Mouse (Mus musculus): Measurements from ENCODE around the gene Shc1. TPM values are rescaled to one million over a fixed set of nuclear protein-coding genes. Genes with fewer than 3 reads are reported as not detected.

Shc1 gene
- total RNA-seq, 1 experiment from 2014 or later: 50.8 TPM

DNA sequence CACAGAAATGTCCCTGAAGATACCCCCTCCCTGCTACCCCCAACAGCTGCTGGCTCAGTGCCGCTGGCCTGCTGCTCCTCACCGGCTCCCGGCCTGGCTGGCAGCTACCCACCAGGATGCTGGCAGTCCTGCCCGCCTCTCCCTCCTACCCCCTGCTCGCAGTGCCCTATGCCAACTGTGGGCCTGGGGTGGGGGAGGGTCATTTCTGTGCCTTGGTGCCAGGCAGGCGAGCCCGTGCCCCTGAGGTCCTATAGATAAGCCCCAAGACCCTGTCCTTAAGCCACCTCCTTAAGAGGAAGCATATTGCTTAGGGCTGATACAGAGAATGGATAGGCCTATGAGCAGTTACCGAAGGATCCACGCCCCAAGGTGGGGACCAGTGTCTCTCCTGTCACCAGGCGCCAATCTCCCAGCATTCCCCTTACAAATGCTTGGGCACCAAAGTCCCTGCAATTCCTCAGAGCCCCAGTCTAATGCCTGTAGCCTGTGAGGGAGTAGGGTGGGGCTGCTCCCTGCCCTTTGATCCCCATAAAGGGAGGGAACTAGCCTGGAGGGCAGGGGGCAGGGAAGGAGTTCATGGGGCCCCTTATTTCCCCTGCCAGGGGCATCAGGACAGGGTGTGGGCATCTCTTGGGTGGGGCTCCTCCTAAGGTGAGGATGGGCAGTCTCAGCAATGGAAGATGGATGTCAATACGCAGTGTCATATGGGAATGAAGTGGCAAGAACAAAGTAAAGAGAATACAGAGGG is 29.9 kb upstream of the Shc1 start:
- ATAC-seq (replicated peaks in 1 of 2; ENCODE audit: insufficient read depth in 1 of 2, low FRiP score in 2 of 2, low TSS enrichment in 1 of 2, low read depth in 1 of 2, poor library complexity in 2 of 2, severe bottlenecking in 2 of 2): no peak

DNA sequence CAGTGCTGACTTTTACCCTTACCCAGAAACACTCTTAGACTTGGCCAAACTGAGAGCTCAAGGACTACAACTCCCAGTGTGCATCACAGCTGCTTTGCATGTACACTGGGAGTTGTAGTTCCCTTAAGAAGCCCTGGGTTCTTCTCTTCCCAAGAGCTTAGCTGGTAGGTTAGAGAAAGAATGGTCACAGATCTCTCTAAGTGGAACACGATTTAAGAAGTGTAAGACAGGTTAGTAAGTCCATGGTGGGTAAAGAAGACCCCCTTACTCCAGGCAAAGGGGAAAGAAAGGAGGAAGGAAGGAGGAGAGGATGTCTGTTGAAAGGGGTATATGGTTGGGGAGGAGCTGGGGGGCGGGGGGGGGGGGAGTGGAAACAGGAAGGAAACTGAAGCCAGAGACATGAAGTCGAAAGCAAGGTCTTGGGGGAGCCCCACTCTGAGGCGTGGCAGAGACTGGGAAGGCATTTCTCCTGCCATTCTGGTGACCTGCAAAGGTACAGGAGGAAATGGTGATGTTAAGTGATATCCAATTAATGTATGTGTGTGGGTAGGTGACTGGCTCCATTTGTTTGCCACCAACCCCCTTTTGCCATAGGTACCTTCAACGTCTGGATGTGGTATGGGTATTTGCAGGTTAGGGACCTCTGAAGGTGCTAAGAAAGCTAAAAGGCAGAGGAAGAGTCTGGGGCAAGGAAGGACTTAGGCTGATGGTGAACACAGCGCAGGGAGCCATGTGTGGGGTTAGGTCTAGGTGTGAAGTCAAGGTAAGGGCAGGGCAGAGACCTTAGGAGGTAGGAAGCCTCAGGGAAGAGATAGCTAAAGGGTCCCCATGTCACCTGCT is 29.1 kb upstream of the Shc1 start:
- ATAC-seq (replicated peaks in 1 of 2; ENCODE audit: insufficient read depth in 1 of 2, low FRiP score in 2 of 2, low TSS enrichment in 1 of 2, low read depth in 1 of 2, poor library complexity in 2 of 2, severe bottlenecking in 2 of 2): 0 out of 4 replicates have a peak, but pooled peaks have one; percentile 17 to 20

DNA sequence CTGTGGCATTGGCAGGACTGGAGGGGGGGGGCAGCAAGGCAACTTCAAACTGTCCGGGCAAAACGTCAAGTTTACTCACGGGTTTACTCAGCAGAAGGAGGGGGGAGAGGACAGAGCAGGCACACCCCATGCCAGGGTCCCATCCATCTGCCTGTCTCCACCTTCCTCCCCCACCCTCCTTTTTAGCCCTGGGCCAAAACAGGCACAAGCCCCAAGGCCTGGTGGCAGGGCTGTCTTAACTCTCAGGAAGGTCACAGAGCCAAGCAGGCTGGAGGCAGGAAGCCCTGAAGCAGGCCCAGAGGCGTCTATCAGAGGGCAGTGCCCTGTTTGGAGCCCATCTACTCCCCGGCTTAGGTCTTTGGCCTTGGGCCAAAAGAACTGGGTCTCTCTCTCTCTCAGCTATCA is 28.1 kb upstream of the Shc1 start:
- ATAC-seq (replicated peaks in 1 of 2; ENCODE audit: insufficient read depth in 1 of 2, low FRiP score in 2 of 2, low TSS enrichment in 1 of 2, low read depth in 1 of 2, poor library complexity in 2 of 2, severe bottlenecking in 2 of 2): no peak

DNA sequence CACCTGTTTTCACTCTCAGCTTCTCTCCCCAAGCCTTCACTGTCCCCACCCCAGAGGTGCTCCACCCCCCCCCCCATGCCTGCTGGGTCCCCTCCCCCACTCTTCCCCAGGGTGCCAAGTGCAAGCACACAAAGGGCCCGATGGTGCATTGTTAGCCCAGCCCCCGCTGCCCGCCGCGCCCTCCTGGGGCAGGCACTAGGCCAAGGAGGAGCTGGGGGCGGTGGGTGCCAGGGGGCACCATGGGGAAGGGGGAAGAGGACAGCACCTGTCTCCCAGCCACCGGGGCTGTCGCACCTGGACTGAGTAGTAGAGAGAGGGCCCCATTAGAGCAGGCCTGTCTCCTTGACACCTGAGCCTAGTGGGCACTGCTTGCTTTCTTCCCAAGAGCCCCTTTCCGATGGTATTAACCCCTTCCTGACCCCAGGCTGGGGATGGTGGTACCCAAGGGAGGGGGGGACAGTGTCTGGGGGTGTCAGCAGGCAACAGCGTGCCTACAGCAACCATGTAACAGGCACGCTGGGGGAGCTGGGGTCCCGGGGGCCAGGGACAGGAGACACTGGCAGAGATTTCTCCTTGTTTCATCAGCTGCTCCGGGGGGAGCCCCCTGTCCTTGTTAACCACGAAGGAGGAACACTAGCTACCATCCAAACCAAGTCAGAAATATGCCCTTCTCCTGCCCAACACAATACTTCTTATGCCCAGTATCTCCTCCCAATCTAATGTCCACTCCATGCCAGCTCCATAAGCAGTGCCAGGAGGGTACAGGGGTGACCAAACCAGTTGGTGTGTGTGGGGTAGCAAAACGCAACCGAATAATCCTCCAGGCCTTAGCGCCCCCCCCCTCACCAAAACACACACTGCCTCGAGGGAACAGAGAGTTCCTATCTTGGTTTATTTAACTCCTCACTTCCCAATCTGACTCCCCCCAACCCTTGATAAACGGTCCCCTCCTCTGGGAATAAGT is 27.3 kb upstream of the Shc1 start:
- ATAC-seq (replicated peaks in 1 of 2; ENCODE audit: insufficient read depth in 1 of 2, low FRiP score in 2 of 2, low TSS enrichment in 1 of 2, low read depth in 1 of 2, poor library complexity in 2 of 2, severe bottlenecking in 2 of 2): no peak

DNA sequence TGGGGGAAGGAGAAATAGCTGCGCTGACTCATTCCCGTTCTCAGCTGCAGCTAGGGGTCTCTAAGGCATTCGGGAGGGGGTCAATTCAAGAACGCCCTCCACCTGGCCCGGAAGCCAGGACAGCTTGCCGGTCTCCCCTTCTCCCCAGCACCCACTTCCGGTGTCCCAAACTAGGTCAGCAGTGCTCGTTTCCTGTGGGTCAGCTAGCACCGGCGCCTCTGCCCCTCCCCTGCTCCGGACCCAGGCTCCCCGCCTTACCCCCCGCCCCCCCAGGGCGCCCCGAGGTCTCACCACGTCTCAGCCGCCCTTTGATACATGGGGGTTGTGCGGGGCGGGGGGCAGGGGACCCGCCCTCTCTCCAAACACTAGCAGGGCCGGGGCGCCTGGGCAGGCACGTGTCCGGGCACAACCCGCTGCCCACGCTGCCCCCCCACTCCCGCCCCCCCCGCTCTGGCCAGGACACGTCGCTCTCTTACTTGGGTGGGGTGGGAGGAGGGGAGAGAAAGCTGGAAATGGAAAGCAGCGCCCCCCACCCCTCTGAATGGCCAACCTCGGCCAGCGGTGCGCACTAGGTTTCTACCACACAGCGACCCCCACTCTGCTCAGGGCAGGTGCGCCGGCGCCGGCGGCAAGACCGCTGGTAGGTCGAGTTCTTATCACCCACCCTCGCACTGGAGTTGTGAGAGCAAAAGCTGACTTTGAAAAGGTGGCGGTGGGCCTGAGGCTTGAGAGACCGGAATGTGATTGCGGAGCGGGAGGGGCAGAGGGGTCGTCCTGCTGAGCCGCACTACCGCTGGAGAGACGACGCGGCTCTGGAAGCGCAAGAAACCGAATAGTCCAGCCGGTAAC is 26.4 kb upstream of the Shc1 start:
- no peak for ATAC-seq (replicated peaks in 1 of 2; ENCODE audit: insufficient read depth in 1 of 2, low FRiP score in 2 of 2, low TSS enrichment in 1 of 2, low read depth in 1 of 2, poor library complexity in 2 of 2, severe bottlenecking in 2 of 2)

DNA sequence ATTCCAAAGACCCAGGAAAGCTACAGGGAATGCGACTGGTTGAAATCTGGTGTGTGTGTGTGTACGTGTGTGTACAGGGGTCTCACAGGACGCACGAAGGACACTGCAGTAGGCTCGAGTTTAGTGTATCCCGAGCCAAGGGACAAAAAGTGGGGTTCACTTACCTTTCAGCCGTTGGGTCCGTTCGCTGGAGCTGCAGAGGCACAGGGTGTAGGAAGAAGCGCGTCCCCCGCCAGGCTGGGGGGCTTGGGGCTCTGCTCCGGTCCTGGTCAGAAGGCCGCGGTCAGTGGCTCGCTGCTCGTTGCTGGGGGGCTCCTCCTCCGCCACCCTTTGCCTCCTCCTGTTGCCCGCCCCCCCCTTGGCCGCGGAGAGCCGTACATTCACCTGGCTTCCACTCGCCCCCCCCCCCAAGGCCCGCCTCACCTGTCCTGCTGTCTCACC is 25.4 kb upstream of the Shc1 start:
- no peak for ATAC-seq (replicated peaks in 1 of 2; ENCODE audit: insufficient read depth in 1 of 2, low FRiP score in 2 of 2, low TSS enrichment in 1 of 2, low read depth in 1 of 2, poor library complexity in 2 of 2, severe bottlenecking in 2 of 2)

DNA sequence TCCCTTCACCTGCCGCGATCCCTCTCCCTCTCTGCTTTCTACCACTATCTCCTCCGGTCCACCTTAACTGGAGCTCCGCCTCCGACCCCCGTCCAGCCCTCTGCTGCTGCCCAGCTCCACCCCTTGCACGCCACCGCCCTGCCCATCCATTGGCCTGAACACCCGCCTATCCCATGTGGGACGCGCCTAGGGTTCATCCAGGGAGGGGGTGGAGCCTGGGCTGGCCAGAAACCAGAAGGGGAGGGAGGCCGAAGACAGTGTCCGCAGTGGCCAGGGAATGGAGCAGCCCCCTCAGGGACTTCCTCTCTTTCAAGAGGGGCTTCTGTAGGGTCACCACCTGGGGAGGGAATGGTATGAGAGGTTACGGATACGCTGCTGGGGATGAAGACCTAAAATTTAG is 24.6 kb upstream of the Shc1 start:
- peak; percentile 85 to 86 for ATAC-seq (replicated peaks in 1 of 2; ENCODE audit: insufficient read depth in 1 of 2, low FRiP score in 2 of 2, low TSS enrichment in 1 of 2, low read depth in 1 of 2, poor library complexity in 2 of 2, severe bottlenecking in 2 of 2)

DNA sequence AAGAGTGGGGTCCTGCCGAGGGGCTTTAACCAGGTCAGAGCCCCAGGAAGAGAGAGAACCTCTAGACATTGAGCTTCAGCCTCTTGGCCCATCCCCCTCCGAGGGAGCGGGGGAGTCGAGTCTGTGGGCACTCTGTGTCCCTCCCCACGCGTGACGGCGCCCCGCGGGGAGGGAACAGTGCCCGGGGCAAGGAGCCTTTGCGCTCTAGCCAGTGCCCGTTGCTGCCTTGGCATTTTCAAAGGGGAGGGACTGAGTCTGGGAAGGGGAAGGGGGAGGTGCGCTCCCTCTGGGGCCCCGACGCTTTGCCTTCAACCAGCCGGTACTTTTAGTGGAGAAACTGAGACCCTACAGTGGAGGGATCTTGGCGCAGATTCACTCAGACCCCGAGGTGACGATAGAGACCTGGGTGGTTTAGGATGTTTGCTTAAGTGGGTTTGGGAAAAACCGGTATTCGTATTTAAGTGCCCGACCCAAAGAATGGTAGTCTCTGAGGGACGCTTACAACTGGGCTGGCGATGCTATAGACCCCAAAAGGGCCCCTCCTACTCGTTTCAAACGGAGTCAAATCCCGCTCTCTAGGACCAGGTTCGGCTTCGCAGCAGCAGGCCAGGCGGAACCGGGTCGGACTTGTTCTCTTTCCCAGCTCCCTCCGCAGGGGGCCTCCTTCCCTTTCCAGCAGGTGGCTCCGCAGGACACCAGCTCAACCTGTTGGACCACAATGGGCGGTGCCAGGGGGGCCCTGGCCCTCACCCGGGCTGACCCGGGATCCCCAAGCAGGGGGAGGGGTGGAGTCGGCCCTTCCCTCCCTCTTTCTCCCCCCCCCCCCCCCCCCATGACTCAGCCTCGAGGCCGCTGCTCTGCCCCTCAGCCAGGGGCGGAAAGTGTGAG is 24.0 kb upstream of the Shc1 start, which contains the start of gene Zbtb7b:
Zbtb7b (minus strand) TSS at position 771 of the 888 bp plus-strand sequence.
- peak; percentile 47 to 61 for ATAC-seq (replicated peaks in 1 of 2; ENCODE audit: insufficient read depth in 1 of 2, low FRiP score in 2 of 2, low TSS enrichment in 1 of 2, low read depth in 1 of 2, poor library complexity in 2 of 2, severe bottlenecking in 2 of 2)

DNA sequence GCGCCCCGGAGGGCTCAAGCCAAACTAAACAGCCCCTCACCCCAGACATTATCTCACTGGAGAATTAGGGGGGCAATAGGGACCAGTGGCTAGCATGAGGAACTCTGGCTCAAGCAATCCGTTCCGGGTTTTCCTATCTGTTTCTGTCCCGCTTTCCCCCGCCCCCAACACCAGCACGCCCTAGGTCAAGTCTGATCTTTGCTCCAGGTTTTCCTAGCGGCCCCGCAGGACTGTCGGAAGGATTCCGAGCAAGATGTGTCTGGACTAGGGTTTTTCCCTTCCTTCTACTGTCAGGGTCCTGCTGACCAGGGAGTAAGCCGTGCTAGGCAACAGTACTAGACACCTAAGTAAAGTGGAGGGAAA is 23.4 kb upstream of the Shc1 start:
- ATAC-seq (replicated peaks in 1 of 2; ENCODE audit: insufficient read depth in 1 of 2, low FRiP score in 2 of 2, low TSS enrichment in 1 of 2, low read depth in 1 of 2, poor library complexity in 2 of 2, severe bottlenecking in 2 of 2): no peak

DNA sequence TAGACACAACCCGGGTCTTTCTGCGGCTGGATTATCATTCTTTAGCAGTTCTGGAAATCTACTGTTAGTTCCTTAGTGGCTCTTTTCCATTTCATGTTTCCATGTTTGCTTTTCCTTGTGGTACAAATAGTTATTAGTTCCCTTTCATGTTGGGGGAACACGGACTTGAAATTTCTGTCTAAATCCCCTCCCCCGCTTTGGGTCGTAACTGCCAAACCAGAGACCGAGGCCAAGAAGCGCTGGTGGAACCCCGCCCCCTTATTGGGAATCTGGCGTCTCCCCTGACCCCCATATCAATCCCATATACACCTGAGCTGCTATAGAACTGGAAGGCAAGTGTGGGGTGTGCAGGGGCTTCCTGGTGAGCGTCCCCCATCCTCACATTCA is 22.8 kb upstream of the Shc1 start:
- no peak for ATAC-seq (replicated peaks in 1 of 2; ENCODE audit: insufficient read depth in 1 of 2, low FRiP score in 2 of 2, low TSS enrichment in 1 of 2, low read depth in 1 of 2, poor library complexity in 2 of 2, severe bottlenecking in 2 of 2)

DNA sequence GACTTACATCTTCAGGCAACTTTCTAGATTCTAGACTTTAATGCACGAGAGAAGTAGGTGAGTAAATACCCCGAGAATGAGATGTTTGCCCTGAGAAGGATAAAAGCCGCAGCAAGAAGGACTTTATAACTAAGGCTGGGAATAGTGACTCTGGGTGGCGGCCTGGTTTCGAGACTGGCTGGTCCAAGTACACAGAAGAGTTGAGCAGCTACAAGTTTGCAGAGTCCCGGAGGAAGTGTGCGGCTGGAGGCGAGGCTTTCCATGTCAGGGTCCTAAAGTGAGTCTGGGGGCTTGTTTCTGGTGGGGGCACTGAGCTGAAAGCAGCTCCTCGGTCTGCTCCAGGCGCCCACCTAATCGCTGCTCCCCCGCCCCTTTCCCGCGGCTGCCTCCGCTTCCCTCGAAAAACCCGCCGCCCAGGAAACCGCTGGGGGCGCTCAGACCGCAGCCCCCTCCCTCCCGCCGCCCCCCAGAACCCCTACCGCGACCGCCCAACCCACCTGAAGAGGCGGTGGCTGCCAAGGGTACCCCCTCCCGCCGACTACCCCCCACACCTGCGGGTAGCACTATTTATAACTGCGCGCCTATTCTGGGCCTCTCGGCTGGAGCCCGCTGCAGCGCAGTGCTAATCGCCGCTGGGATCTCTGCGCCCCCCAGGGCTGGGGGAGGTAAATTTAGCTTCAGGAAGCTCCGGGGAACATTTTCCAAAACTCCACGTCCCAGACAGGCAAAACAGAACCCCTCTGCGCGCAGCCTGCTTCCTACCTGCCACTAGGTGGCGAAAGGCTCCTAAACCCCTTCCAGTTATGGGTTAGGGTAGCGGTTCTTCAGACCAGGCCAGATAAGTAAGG is 22.2 kb upstream of the Shc1 start:
- 0 out of 4 replicates have a peak, but pooled peaks of 1 of the 2 experiments have one; percentile 39 for ATAC-seq (replicated peaks in 1 of 2; ENCODE audit: insufficient read depth in 1 of 2, low FRiP score in 2 of 2, low TSS enrichment in 1 of 2, low read depth in 1 of 2, poor library complexity in 2 of 2, severe bottlenecking in 2 of 2)

DNA sequence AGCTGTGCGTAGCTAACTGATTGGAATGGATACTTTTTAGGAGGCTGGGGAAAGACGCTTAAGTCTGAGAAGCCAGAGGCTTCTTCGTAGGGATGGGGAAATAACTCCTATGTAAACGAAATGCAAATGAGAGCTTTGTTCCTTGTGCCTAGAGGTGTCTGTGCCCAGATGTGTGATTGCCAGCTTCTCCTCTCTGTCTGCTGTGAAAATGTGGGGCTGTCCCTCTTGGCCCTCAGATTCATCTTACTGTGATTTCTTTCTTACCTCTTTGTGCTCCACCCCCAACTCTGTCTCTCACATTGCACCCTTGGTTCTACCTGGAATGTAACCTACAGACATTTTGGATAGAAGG is 21.6 kb upstream of the Shc1 start:
- no peak for ATAC-seq (replicated peaks in 1 of 2; ENCODE audit: insufficient read depth in 1 of 2, low FRiP score in 2 of 2, low TSS enrichment in 1 of 2, low read depth in 1 of 2, poor library complexity in 2 of 2, severe bottlenecking in 2 of 2)

DNA sequence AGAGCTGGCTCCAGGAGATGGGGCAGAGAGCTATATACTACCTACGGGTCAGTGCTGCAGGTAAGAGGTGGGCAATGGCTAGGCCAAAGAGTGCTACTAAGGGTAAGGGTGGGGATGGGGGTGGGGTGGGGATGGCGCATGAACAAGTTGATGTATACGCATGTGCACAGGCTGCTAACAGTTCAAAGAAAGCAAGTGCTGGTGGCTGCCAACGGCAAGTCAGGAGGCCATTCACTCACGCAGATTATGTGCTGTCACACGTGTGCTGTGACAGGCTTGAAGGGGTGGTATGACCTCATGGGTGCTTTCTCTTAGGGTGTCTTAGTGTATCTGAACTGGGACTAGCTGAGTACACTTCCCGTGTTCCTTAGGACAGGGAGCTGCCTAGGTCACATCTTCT is 16.9 kb upstream of the Shc1 start:
- no peak for ATAC-seq (replicated peaks in 1 of 2; ENCODE audit: insufficient read depth in 1 of 2, low FRiP score in 2 of 2, low TSS enrichment in 1 of 2, low read depth in 1 of 2, poor library complexity in 2 of 2, severe bottlenecking in 2 of 2)

DNA sequence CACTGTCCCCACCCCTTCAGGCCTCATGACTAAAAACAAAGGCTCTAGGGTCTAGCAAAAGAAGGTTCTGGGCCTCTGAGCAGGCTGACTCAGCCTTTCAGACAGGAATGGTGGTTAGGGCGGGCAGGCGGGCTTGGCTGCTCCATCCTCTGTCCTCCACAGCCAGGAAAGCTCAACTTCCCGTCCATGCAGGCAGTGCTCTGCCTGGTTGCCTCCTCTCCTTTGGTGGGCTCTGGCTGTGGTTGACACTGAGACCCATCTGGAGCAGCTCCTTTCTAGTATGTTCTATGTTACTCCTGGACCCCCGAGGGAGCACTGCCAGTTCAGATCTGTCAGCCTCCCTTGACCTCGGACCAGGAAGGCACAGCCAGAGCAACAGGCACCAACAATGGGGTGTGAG is 15.6 kb upstream of the Shc1 start, which contains the start of gene Lenep:
Lenep (minus strand) TSS at position 101 of the 400 bp plus-strand sequence.
- ATAC-seq (replicated peaks in 1 of 2; ENCODE audit: insufficient read depth in 1 of 2, low FRiP score in 2 of 2, low TSS enrichment in 1 of 2, low read depth in 1 of 2, poor library complexity in 2 of 2, severe bottlenecking in 2 of 2): no peak

DNA sequence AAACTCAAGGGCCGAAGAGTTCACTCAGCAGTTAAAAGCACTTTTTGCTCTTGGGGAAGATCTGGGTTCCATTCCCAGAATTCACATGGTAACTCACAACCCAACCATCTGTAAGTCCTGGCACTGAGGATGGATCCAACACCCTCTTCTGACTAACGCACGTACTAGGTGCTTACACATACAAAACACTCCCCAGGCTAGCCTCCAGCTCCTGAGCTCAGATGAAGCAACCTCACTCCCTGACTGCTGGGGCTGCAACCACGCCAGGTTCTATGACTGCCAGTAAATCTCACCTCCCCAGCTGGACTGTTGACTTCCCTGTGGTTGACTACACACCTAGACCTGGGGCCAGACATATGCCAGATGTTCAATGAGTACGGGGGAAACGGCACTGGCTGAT is 11.4 kb upstream of the Shc1 start:
- no peak for ATAC-seq (replicated peaks in 1 of 2; ENCODE audit: insufficient read depth in 1 of 2, low FRiP score in 2 of 2, low TSS enrichment in 1 of 2, low read depth in 1 of 2, poor library complexity in 2 of 2, severe bottlenecking in 2 of 2)

Measured in hematopoietic stem cell, adult 5-6 weeks (primary cell).